Mouse (Mus musculus) midbrain, postnatal 0 days (tissue): ENCODE measurements around the gene Nphp4. TPM values are rescaled to one million over a fixed set of nuclear protein-coding genes. Genes with fewer than 3 reads are reported as not detected.
A peak's percentile ranks its signal among the peaks of the same experiment; 100 is the strongest.

Source experiments
- ATAC-seq: fragments of 200-750 bp; cut with Nextera tagmentation; 2 replicates; pipeline ENCODE4 v1.8.0; 2017; ENCODE audit warnings: moderate number of reproducible peaks, mild to moderate bottlenecking, moderate TSS enrichment, moderate library complexity; ENCODE audit not compliant: low FRiP score
- DNase-seq: peaks from one replicate; pipeline ENCODE4 v3.0.0-alpha.2; 2015; ENCODE audit warnings: low spot score
- H3K27ac ChIP-seq: fragments of 300-500 bp; sonication (generic); 2 replicates; pipeline ENCODE4 v1.5.1; 2014; ENCODE audit warnings: low read depth, mild to moderate bottlenecking, low read length, mixed read lengths
- H3K27me3 ChIP-seq: fragments of 300-500 bp; sonication (generic); 2 replicates; pipeline ENCODE4 v1.6.1; 2014; ENCODE audit warnings: low read length, control low read depth, mixed read lengths; ENCODE audit not compliant: insufficient read depth
- H3K36me3 ChIP-seq: fragments of 300-500 bp; sonication (generic); 2 replicates; pipeline ENCODE4 v1.6.1; 2014; ENCODE audit warnings: low read length, control low read depth, mixed read lengths; ENCODE audit not compliant: insufficient read depth
- H3K4me1 ChIP-seq: fragments of 300-500 bp; sonication (generic); 2 replicates; pipeline ENCODE4 v1.6.1; 2014; ENCODE audit warnings: mild to moderate bottlenecking, control low read depth, antibody characterized with exemption, low read length, mixed read lengths; ENCODE audit not compliant: insufficient read depth
- H3K4me2 ChIP-seq: fragments of 300-500 bp; sonication (generic); 2 replicates; pipeline ENCODE4 v1.6.1; 2014; ENCODE audit warnings: low read depth, mild to moderate bottlenecking, low read length, mixed read lengths; ENCODE audit not compliant: poor library complexity, severe bottlenecking
- H3K4me3 ChIP-seq: fragments of 300-500 bp; sonication (generic); 2 replicates; pipeline ENCODE4 v1.5.1; 2014; ENCODE audit warnings: low read depth, mild to moderate bottlenecking, low read length, moderate library complexity
- H3K9ac ChIP-seq: fragments of 300-500 bp; sonication (generic); replicated peaks from 2 replicates; pipeline ENCODE4 v1.6.1; 2014; ENCODE audit warnings: mild to moderate bottlenecking, low read length, moderate library complexity, mixed read lengths; ENCODE audit not compliant: poor library complexity, severe bottlenecking
- H3K9me3 ChIP-seq: fragments of 300-500 bp; sonication (generic); 2 replicates; pipeline ENCODE4 v1.6.1; 2016; ENCODE audit warnings: low read length, control low read depth
- CTCF ChIP-seq: IDR thresholded peaks from 2 replicates; pipeline ENCODE4 v1.5.1; 2016; ENCODE audit warnings: antibody characterized with exemption, mild to moderate bottlenecking
- WGBS: fragments of 180-500 bp; shearing (Covaris S2); extraction: QIAGEN DNeasy Blood & Tissue Kit; methylation state at CpG from one replicate; pipeline ENCODE4 v1.1.7; 2014; 5-methylcytosine and 5-hydroxymethylcytosine counted together
- polyA plus RNA-seq: library from polyadenylated mRNA; unstranded; fragments of >200 nt; fragmentation: Nextera tagmentation; extraction: Ambion mirVana; gene quantifications from 2 replicates; pipeline ENCODE4 v1.2.1, GENCODE M21; 2015
- total RNA-seq: library from RNA; depleted of rRNA; stranded (reverse); fragments of >200 nt; gene quantifications from 2 replicates; pipeline ENCODE4 v1.2.3, GENCODE M21; 2014

Nphp4 gene
- total and polyA plus RNA-seq, 2 experiments from 2014 or later, result 4.8 to 12.1 TPM

DNA sequence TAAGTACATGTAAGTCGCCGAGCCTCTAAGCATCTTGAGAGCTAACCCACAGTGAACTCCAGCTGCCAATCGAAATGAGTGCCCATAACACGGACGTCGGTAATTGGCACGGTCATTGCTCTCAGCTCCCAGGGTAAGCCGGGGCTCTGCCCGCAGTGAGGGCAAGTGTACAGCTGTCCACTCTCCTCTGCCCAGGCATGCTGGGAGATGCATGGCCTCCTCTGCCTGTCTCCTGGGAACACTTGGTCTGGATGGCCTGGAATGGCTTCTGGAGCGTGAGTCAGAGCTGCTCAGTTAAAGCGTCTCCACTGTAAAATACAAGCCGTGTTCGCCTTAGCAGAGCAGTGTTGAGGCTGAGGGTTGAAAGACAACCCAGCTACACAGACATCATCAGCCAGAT, 9.9 kb upstream of the Nphp4 start:
- ATAC-seq (no peak), DNase-seq (no peak)
- WGBS, result 77% methylated on average over 13 of the region's 13 CpGs
- no peak overlapping the region for H3K9ac ChIP-seq
- no peaks in the 10 kb centered on the region for H3K4me1 ChIP-seq
- no peak for TF ChIP-seq CTCF
- no peaks in the 10 kb centered on the region for H3K27me3 ChIP-seq
- no peak overlapping the region for H3K4me2 ChIP-seq
- H3K4me3 ChIP-seq, result no peak overlapping the region
- H3K27ac ChIP-seq, result no peak overlapping the region
- H3K36me3 ChIP-seq, result no peaks in the 10 kb centered on the region
- no peaks in the 10 kb centered on the region for H3K9me3 ChIP-seq

DNA sequence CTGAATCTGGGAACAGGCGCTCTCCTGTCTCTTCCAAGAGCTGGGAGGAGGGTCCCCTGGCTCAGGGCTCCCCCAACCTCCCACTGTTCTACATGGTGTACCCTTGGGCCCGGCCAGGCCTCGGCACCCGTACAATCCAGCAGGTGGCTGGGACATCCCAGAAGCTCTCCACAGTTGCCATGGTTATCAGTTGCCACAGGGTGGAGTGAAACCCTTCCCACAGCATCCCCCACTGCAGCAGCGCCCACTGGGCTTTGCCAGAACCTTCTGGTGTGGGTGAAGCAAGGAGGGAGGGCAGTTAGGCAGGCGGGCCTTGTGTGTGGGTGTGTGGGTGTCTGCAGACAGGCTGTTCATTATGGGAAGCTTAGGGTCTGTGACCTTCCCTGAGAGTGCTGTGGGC, 8.6 kb upstream of the Nphp4 start:
- no peak overlapping the region for H3K4me3 ChIP-seq
- no peak for DNase-seq

DNA sequence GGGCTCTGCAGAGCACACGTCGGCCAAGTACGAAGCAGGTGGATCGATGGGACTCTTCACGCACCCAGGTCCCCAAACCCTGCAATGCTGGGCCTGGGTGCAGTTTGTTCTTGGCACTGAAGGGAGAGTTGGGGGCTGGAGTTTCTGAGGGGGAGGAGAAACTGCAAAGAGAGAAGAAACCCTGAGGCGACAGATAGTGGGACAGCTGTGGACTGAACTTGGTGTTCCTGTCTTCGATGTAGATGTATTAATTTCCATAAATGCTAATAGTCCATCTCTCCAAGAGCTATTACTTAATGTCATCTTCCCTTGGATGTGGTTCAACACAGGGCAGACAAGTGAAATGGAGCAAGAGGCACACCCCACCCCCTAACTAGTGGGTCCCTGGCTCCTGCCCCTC, 565 bp upstream of the Nphp4 start:
- Histone ChIP-seq H3K4me2 (peak overlapping the region; percentile 65), H3K4me3 (peak overlapping the region; percentile 44), H3K36me3 (peaks cover 3% of the 10 kb centered on the region; the same call in 1 of the 2 replicates), H3K9me3 (no peaks in the 10 kb centered on the region), H3K4me1 (peaks cover 7% of the 10 kb centered on the region), H3K27me3 (no peaks in the 10 kb centered on the region), H3K27ac (no peak overlapping the region), H3K9ac (0 out of 2 replicates have a peak overlapping the region, but pooled peaks have one; percentile 74)
- DNase-seq, result no peak
- TF ChIP-seq CTCF, result no peak
- ATAC-seq, result no peak
- 84% methylated on average over 7 of the region's 7 CpGs for WGBS

More for the DNA sequence above, 8.6 kb upstream of the Nphp4 start:
- H3K27ac ChIP-seq, result no peak overlapping the region
- no peak overlapping the region for H3K4me2 ChIP-seq
- TF ChIP-seq CTCF, result no peak
- H3K9ac ChIP-seq, result no peak overlapping the region
- ATAC-seq, result 0 out of 2 replicates have a peak, but pooled peaks have one; percentile 22
- no peaks in the 10 kb centered on the region for H3K36me3 ChIP-seq
- no peaks in the 10 kb centered on the region for H3K27me3 ChIP-seq
- WGBS, result 72% methylated on average over 6 of the region's 6 CpGs
- H3K4me1 ChIP-seq, result no peaks in the 10 kb centered on the region
- no peaks in the 10 kb centered on the region for H3K9me3 ChIP-seq

DNA sequence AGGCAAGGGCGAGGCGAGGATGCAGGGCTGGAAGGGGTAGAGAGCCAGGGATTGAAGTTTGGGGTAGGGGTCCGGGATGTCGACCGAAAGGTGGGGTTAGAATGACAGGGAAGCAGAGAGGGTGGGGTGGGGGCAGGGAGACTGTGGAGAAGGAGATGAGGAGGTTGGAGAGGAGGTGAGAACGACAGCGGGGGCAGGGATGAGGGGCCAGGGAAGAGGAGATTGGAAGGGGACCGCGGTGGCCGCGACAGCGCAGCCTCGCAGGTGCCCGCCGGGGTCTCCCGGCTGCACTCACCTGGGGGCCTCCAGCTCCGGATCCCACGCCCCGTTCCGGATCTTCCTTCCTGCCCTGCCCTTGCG, 580 bp downstream of the Nphp4 start:
- WGBS, result 0% methylated on average over 18 of the region's 21 CpGs
- Histone ChIP-seq H3K4me1 (peaks cover 7% of the 10 kb centered on the region), H3K9me3 (no peaks in the 10 kb centered on the region), H3K9ac (peak overlapping the region; percentile 74), H3K4me2 (peak overlapping the region; percentile 65), H3K36me3 (peaks cover 3% of the 10 kb centered on the region; the same call in 1 of the 2 replicates), H3K4me3 (peak overlapping the region; percentile 44), H3K27me3 (no peaks in the 10 kb centered on the region), H3K27ac (peak overlapping the region; percentile 70)
- TF ChIP-seq CTCF, result no peak
- ATAC-seq, result no peak; the same call in 1 of the 2 replicates
- DNase-seq, result no peak

DNA sequence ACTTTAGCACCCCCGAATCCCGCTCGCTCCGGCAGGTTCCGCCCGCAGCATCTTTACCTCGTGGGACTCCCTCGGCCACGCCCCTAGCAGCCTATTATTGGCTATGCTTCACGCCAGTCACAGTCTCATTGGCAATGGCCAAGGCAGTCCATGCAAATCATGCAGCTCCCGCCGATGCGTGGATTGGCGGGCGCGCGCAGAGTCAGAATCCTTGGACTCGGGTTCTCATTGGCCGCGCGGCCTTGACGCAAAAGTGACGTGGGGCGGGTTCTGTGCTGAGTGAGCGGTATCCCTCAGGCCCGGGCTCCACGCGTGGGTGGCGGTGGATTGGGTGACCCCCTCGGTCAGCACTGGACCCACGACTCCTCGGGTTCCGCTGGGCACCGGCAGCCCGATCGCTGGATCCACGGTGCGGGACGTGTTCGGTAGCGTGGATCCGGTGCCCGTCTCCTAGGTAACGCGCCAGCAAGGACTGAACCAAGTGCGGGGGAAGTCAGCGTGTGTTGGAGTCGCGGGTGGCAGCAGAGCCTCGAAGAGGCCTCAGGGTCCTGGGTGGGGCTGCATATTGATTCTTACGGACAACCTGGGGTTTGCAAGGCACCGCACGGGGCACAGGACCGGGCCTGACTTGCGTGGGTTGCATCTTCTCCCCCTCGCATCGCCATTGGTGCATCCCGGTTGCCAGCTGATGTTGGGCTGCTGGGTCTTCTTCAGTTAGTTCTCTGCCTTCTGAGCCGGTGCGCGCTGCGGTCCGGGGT, 1.1 kb downstream of the Nphp4 start, which contains the start of gene Kcnab2:
Kcnab2 (minus strand) TSS at position 406 of the 758 bp plus-strand sequence.
- DNase-seq (peak; percentile 99), ATAC-seq (peak; percentile 96)
- H3K27ac ChIP-seq, result peak within 1 kb of the TSS; percentile 86
- H3K4me2 ChIP-seq, result peak within 1 kb of the TSS; percentile 65
- WGBS, result under 1% methylated on average over 62 of the region's 63 CpGs
- no peaks in the 10 kb centered on the region for H3K27me3 ChIP-seq
- peaks cover 7% of the 10 kb centered on the region for H3K4me1 ChIP-seq
- peak within 1 kb of the TSS; percentile 44 for H3K4me3 ChIP-seq
- no peak for TF ChIP-seq CTCF
- H3K9me3 ChIP-seq, result no peaks in the 10 kb centered on the region
- H3K36me3 ChIP-seq, result peaks cover 3% of the 10 kb centered on the region; the same call in 1 of the 2 replicates
- peak within 1 kb of the TSS; percentile 74 for H3K9ac ChIP-seq

DNA sequence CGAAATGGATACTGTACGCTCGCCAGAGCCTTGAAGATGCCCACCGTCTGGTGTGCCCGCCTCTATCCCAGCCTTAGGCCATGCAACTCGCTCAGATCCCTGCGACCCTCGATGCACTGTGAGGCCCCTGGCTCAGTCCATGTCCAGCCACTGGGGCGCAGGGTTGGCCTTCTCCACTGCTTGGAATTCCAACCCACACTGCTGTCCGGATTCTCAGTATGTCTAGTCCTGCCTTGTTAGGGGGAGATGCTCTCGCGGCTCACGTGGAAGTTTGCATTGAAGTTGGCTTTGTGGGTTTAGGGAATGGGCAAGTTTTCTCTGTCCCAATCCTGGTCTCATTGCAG, 1.7 kb downstream of the Nphp4 start:
- no peaks in the 10 kb centered on the region for H3K9me3 ChIP-seq
- DNase-seq (no peak), ATAC-seq (peak; percentile 24)
- peak overlapping the region; percentile 44 for H3K4me3 ChIP-seq
- TF ChIP-seq CTCF, result no peak
- peaks cover 7% of the 10 kb centered on the region for H3K4me1 ChIP-seq
- peaks cover 3% of the 10 kb centered on the region; the same call in 1 of the 2 replicates for H3K36me3 ChIP-seq
- WGBS, result 1% methylated on average over 13 of the region's 13 CpGs
- H3K27me3 ChIP-seq, result no peaks in the 10 kb centered on the region
- H3K9ac ChIP-seq, result peak overlapping the region; percentile 70
- peak overlapping the region; percentile 86 for H3K27ac ChIP-seq
- peak overlapping the region; percentile 65 for H3K4me2 ChIP-seq
